Mouse (Mus musculus) brain, embryonic 18.5 days (tissue): ENCODE data around the gene Uts2r.

ENCODE experiments used
- DNase-seq: peaks from one replicate; pipeline ENCODE4 v3.0.0-alpha.2; 2012; ENCODE audit warnings: low read depth, low spot score

Uts2r gene

DNA sequence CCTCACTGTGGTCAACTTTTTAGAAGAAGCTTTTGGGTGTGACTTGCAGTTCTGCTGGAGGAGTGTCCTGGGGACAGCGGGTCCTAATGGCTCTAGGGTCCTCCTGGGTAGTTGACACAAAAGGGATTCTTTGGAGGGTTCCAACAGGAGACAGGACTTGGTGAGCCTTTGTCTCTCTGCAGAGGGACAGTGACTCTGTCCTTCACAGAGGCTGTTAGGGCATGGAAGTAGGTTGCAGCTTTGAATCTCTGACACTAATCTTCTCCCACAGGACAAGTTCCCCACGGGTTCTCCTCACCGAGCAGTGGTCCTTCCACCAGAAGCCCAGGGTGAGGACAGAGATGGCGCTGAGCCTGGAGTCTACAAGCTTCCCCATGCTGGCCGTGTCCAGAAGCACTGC, at the start of gene Uts2r:
Gene Uts2r (plus strand): TSS at position 301 of the 400 bp plus-strand sequence.
- no peak for DNase-seq

DNA sequence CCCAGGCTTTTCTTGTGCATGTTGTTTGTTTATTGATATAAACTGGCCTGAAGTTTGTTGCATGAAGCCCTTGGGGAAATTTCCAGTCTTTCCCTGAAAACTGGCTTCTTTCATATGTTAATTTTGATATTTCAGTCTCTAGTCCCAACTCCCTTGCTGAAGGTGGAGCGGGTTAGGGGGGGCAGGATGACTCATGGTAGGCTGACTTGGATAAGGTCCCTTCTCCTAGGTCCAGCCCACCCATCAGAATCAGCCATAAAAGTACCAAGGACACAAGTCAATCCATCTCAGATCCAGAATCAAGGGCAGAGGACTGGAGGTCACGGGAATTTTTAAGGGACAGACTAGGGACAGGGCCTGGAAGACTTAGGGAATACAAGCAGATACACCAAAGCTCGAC, 49.0 kb upstream of the Uts2r start:
- no peak for DNase-seq

DNA sequence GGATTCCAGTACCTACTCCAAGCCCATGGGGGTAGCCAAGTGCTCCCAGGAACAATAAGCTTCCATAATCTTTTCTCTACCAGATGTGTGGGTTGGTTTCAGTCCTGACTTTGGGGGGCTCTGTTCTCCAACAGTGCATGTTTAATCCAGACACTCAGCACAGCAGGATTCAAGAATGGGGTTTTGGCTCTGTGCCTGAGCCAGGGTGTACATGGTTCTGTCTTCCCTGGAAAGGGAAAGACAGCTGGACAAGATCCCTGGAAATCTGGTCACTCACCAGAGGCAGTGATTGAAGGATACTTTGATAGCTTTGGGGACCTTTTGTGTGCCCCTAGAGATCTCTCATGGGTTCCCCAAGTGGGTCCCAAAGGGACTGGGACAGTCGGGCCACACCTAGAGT, 48.5 kb upstream of the Uts2r start:
- no peak for DNase-seq

DNA sequence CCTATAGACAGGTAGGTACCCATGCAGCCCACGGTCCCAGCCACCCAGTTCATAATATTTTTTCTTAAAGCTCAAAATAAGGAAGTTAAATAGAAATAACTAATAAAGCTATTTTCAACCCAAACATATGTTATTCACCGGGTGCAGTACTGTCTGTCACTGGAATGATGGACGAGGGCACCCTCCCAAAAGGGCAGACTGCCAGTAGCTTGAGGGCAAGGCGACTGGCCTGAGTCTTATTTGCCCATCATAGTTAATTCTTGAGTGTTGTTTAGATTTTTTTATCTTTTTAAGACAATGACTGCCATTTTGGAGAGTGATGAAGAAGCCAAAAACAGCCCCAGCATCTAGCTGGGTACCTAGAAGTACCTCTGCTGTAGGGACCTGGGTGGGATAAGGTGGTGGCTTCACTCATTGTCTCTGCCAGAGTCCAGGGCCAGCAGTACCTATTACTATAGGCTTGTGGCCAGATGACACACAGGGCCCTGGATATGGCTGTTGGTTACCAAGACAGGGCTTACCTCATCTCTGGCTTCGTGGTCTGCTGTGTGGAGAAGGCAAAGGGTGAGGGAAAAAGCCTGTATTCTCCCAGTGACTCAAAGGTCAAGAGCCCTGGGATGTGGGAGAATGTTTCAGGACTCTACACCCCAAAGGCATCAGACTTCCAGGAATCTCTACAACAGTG, 47.8 kb upstream of the Uts2r start:
- DNase-seq, result no peak

DNA sequence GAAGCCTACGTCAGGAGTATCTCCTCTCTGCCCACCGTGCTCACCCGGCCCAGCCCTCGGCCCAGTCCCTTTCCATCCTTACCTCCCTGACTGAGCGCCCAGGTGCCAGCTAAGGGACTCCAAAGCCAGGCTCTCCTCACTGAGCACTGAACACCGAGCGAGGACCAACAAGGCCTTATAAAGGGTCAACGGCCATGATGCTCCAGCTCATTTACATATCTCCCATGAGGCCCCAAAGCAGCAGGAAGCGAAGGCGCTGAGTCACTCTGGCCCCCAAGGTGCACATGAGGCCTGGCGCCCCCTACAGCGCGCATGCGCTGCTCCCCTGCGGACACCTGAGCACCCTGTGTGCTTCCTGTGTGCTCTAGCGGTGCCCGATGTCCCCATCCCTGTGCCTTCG, 42.0 kb upstream of the Uts2r start:
- no peak for DNase-seq

DNA sequence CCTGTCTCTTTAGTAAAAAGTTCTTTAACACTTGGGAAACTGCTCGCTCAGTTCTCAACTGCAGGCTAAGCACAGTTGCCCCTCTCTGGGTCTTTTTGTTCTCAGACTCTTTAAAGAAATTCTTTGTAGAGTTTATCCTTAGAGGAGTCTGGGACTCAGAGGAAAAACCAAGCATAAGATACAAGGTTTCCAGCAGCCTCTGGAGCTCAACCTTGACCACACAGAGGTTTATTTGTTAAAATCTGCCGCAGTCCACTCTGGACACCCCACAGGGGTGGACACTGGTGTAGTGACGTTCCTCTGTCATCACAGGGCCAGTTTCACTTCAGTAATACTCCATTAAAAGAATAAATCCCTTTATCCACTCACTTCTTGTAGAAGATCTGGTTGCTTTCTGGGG, 41.5 kb upstream of the Uts2r start, which contains the start of gene Tex19.2:
Gene Tex19.2 (minus strand): TSS at position 101 of the 400 bp plus-strand sequence.
- no peak for DNase-seq

DNA sequence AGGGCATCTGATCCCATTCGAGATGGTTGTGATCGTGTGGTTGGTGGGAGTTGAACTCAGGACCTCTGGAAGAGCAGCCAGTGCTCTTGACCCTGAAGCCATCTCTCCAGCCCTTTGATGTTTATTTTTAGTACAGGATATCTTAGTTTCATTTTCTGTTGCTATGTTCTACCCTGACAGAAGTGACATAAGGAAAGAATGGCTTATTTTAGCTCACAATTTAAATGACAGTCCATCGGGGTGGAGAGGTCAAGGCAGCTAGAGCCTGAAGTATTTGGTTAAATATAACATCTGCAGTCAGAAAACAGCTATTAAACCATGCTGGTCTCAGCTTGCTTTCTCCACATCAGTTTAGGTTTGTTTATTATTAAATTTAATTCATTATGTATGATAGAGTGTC, 38.9 kb upstream of the Uts2r start:
- DNase-seq, result no peak

DNA sequence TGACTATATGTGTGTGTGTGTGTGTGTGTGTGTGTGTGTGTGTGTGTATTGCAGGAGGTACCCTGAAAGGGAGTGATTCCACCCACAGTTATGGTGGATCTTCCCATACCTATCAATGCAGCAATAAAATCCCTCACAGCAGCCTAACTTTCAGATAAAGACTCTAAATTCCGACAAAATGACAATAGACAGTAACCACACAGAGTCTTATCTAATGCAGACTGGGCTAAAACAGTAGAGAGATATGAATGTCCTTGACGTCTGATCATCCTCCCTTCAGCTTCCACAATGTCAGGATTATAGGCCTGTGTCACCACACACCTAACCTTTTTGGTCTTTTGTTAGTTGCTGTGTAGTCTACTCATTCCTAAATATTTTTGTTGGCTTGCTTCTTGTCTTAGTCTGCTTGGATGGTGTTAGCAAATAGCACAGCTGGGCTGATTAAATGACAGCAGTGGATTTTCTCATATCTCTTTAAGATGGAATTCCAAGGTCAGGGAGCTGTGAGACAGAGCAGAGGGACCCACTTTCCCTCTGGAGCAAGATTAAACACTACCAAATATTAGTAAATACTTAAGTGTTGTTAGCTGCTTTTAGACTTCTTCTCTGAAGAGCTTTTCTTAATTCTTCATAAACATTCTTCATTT, 37.9 kb upstream of the Uts2r start:
- no peak for DNase-seq

DNA sequence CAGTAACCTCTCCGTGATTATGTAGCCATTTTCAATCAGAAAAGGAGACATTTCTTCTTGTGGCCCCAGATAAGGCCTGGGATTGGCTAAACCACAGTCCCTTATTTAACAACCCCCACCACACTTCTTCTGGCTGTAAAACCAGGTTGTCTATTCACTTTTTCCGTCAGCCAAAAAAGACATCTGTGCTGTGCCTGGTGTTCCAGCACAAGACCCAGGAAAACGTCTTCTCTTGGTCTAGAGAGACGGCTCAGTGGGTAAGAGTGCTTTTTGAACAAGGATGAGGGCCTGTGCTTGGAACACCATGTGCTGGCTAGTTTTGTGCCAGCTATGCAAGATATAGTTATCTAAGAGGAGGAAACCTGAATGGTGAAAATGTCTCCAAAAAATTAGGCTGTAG, 36.6 kb upstream of the Uts2r start:
- no peak for DNase-seq

DNA sequence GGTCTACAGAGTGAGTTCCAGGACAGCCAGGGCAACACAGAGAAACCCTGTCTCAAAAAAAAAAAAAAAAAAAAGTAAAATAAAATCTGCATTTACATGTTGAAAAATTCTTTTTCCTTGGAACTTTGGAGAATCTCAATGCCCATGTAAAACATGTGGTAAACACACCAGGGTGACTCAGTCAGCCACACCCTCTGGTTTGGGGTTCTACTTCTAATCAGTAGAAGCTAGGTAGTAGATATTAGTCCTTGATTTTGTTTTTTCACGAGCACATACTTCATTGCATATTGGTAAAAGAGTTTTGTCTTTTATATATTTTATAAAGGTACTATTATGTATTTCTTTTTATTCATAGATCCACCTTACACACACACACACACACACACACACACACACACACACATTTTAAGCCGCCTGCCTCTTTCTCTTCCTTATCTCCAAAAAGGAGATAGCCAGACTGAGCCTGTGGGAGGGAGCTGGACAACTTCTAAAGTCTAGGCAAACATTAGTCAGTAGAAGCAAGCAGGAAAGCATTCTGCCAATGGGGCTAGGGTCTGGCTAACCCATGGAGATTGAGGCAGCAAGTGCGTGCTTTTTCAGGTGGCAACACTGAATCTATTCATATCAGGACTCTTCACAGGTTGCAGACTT, 34.4 kb upstream of the Uts2r start:
- DNase-seq, result no peak

DNA sequence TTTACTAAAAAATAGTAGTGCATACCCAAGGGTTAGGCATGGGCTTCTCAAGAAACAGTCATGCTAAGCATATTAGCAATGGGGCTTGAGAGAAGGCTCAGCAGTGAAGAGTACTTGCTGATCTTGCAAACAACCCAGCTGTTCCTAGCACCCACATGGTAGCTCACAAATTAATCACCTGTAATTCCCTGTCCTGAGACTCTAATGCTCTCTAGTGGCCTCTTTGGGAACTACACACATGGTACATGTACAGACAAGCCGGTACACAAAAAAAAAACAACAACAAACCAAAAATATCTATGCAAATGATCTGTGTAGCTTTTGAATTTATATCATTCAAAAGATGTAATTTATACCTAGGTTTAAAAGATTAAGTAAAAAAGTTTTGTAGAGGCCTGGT, 33.7 kb upstream of the Uts2r start:
- no peak for DNase-seq

DNA sequence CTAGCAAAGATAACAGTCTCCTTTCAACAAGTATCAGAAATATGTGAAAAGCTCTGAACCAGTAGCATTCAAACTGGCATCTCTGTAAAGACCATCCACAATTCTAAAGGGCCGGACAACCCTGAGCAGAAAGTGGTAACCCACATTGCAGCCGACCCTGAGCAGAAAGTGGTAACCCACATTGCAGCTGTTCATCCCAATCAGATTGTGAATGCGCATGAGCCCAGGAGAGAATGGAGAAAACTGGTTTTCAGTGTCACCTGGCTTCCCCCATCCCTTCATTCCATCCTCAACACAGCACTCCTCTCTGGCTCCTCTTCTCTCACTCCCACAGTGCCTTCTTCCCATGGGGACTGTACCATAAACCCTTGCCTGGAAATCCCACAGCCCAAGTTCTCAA, 32.6 kb upstream of the Uts2r start:
- DNase-seq, result no peak

DNA sequence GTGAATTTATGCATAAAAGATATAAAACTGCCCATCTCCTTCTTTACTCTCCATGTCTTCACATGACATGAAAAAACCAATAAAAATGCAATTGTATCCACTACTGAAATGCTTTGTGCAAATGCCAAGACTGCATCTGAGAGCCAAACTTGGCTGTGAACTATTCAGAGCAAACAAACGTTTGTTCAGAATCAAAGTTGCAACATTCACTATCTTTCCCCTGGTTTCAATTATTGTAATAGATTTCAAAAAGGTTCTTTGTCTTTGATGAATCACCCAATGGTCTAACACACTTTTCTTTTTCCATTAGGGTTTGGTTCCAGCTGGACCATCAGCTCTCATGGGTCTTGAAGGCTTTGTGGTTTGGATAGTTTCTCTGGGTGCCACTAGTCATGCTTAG, 30.5 kb upstream of the Uts2r start:
- no peak for DNase-seq

DNA sequence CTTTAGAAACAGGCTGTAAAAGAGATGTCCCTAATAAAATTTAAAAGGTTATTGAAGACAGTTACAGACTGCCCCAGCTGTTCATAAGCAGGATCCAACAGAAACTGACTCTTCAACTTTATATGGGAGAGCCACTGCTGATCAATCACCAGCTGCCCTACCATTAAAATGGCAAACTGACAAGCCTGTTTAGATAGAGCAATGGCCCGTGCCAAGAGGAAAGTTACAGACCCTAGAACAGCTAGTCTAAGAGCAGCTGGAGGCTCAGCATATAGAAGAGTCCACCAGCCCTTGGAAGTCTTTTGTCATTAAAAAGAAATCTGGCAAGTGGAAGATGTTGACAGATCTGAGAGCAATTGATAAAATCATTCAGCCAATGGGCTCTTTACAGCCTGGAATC, 25.5 kb upstream of the Uts2r start:
- DNase-seq, result no peak

DNA sequence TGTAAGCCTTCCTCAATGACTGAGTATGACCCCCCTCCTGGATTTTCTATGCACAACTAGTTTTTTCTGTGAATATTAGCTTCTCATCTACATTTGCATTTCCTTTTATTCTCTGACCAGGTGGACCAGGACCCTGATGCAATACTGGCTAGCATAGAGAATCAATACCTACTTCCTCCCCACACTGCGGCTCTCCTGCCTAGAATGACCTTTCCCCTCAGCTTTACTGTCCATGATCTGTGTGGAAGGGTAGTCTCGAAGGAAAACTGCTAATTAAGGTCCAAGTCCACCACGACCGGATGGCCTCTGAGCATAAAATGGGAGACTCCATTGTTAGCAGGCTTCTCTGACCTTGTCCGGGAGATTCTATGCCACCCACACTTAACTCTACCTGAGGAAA, 22.4 kb upstream of the Uts2r start:
- DNase-seq, result no peak

DNA sequence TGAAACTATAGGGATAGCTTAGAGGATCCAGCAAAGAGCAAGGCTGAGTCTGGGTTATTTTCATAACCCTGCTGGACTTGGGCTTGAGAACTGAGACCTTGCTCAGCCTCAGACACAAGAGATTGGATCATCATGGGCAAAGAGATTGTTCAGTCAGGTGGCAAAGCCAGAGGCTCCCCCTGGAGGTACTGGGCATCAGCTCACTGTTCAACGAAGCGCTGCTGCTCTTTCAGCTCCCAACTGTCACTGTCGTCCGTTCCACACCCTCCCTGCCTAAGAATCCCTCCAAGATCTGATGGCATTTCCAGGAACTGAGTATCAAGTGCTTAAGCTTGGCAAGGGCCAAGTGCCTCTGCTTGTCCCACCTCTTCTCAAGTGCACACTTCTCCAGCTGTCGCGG, 21.3 kb upstream of the Uts2r start:
- DNase-seq, result no peak

DNA sequence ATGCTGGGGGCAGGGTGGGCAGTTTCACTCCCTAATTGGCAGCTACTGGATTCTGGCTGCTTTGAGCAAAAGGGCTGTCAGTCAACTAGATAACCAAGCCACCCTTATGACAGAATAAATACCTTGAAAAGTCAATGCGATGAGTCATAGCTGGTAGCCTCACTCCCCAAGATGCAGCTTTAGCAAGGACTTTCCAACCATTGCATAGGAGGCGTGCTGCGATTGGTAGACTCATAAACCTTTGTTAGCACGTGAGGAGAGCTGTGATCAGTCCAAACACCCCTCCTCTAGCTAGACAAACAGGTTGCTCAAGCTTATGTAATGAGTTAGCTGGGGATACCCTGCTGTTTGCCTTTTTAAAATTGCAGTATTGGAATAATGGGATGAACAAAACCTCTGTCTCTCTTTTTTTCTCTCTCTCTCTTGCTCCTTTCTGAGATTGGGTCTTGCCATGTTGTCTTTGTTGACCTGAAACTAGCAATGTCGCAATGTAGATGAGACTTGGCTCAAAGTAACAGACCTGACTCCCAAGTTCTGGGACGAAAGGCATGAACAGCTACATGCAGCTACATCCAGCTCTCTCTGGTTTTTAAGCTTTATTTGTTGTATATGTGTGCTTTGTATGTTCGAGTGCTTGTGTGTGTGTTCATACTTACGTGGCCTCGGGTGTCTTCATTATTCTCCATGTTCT, 16.6 kb upstream of the Uts2r start:
- no peak for DNase-seq

DNA sequence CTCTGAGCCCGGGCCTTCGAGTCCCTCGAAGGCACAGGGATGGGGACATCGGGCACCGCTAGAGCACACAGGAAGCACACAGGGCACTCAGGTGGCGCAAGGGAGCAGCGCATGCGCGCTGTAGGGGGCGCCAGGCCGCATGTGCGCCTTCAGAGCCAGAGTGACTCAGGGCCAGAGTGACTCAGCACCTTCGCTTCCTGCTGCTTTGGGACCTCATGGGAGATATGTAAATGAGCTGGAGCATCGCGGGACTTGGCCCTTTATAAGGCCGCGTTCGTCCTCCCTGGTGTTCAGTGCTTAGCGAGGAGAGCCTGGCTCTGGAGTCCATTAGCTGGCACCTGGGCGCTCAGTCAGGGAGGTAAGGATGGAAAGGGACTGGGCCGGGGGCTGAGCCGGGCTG, 14.2 kb upstream of the Uts2r start, which contains the start of gene Tex19.1:
Gene Tex19.1 (plus strand): TSS at position 279 of the 400 bp plus-strand sequence.
- DNase-seq, result no peak

DNA sequence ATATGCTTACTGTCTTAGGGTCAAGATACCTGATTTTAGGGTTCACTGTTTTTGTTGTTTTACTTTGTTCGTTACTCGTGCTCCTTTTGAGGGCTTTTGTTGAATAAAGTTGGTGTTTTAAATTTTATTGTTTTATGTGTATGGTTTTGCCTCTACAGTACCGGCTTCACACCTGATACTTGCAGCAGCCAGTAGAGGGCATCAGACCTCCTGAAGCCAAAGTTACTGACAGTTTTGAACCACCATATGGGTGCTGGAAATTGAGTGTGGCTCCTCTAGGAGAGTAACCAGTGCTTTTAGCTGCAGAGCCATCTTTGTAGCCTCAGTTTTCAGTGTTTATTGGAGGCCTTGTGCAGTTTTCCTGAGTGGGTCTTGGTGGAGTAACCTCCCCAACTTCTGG, 11.9 kb upstream of the Uts2r start:
- DNase-seq, result no peak

DNA sequence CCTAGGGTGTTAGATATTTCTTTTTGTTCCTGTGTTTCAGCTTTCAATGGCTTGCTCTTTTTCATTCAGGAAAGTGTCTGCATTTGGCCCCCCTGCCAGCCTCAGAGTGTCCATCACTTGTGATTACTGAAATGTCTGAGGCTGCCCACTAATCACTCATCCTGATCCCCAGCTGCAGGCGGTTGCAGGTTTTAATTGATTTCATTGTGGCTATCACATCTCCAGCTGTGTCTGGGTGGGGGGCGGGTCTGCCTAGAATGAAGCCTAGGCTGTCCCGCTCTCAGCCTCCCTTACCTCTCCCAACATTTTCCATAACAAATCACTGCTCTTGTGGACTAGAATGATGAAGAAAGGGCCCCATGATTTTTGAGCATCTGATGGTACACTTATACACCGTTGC, 5.9 kb upstream of the Uts2r start:
- DNase-seq, result no peak

DNA sequence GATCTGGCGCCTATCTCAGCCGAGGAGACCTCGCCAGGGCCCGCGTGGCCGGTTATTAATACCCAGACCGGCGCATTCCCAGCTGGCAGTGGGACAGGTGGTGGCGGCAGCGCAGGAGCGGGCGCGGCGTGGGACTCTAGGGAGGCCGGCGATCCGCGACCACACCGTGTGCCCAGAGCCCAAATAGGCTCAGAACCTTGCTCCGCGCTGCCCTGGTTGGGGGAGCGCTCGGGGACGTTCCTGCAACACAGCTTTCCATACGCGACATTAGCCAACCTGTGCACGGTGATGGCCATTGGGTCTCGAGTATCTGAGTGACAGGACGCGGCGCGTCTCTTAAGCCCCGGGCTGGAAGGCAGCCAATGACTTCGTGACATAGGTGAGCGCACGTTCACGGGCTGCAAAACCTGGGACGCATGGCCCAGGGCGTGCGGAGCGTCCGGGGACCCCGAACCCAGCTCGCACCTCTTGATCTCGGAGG, 3.6 kb upstream of the Uts2r start:
- DNase-seq, result no peak

DNA sequence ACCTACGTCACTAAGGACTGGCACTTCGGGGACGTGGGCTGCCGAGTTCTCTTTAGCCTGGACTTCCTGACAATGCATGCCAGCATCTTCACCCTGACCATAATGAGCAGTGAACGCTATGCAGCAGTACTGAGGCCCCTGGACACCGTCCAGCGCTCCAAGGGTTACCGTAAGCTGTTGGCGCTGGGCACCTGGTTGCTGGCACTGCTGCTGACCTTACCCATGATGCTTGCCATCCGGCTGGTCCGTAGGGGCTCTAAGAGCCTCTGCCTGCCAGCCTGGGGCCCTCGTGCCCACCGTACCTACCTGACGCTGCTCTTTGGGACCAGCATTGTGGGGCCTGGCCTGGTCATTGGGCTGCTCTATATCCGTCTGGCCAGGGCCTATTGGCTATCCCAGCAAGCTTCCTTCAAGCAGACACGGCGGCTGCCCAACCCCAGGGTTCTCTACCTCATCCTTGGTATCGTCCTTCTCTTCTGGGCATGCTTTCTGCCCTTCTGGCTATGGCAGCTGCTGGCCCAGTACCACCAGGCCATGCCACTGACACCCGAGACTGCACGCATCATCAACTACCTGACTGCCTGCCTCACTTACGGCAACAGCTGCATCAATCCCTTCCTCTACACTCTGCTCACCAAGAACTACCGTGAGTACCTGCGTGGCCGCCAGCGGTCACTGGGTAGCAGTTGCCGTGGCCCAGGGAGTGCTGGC, 720 bp downstream of the Uts2r start:
- DNase-seq, result no peak
